Mouse (Mus musculus) kidney, adult 8-10 months (tissue): ENCODE data around the gene Zfp652.
"Not testable (repeated sequence)": the region's sequence is repeated elsewhere in the genome, so short reads cannot be mapped to it uniquely, and the experiment has no call there.

ENCODE experiments used
- DNase-seq, 2 experiments: peaks; one replicate each; pipeline ENCODE4 v3.0.0; 2022

Zfp652 gene

GRCm38 (mm10) chr11:95712085-95712562 is 349 bp upstream of the Zfp652 start:
- DNase-seq: peak; percentile 31 to 49

- DNase-seq: peak; percentile 16 to 18
These were observed 845 bp downstream of the Zfp652 start for GRCm38 (mm10) chr11:95713225-95713810.

GRCm38 (mm10) chr11:95713811-95714241 is 1.4 kb downstream of the Zfp652 start:
- DNase-seq: peak in 1 of 2 experiments; percentile 11

GRCm38 (mm10) chr11:95714411-95714810 is 1.9 kb downstream of the Zfp652 start:
- no peak for DNase-seq

- no peak for DNase-seq
These were observed 3.7 kb downstream of the Zfp652 start for GRCm38 (mm10) chr11:95716136-95716535.

GRCm38 (mm10) chr11:95719356-95719755 is 6.9 kb downstream of the Zfp652 start:
- DNase-seq: no peak

GRCm38 (mm10) chr11:95723287-95723686 is 10.8 kb downstream of the Zfp652 start, which contains the start of gene B130006D01Rik:
Gene B130006D01Rik (plus strand): TSS chr11:95723587.
- no peak for DNase-seq

GRCm38 (mm10) chr11:95724466-95724865 is 12.0 kb downstream of the Zfp652 start:
- DNase-seq: no peak

- no peak for DNase-seq
These were observed 13.7 kb downstream of the Zfp652 start for GRCm38 (mm10) chr11:95726156-95726555.

- no peak for DNase-seq
These were observed 15.5 kb downstream of the Zfp652 start for GRCm38 (mm10) chr11:95727947-95728346.

GRCm38 (mm10) chr11:95728916-95729907 is 16.7 kb downstream of the Zfp652 start:
- DNase-seq: no peak

- DNase-seq: no peak
These were observed 22.0 kb downstream of the Zfp652 start for GRCm38 (mm10) chr11:95734485-95734884.

GRCm38 (mm10) chr11:95737811-95738210 is 25.3 kb downstream of the Zfp652 start:
- no peak for DNase-seq

GRCm38 (mm10) chr11:95744521-95744920 is 32.0 kb downstream of the Zfp652 start:
- no peak for DNase-seq

- DNase-seq: no peak
These were observed 34.3 kb downstream of the Zfp652 start for GRCm38 (mm10) chr11:95746821-95747220.

- DNase-seq: no peak
These were observed 35.9 kb downstream of the Zfp652 start for GRCm38 (mm10) chr11:95748331-95748730.

GRCm38 (mm10) chr11:95749619-95750018 is 37.1 kb downstream of the Zfp652 start:
- no peak for DNase-seq

GRCm38 (mm10) chr11:95750995-95751394 is 38.5 kb downstream of the Zfp652 start:
- DNase-seq: peak; percentile 55 to 82

- not testable (repeated sequence) for DNase-seq
These were observed 42.7 kb downstream of the Zfp652 start for GRCm38 (mm10) chr11:95755137-95755536.

- DNase-seq: no peak
These were observed 48.0 kb downstream of the Zfp652 start for GRCm38 (mm10) chr11:95760521-95760920.

- DNase-seq: no peak
These were observed 50.5 kb downstream of the Zfp652 start for GRCm38 (mm10) chr11:95762996-95763395.

- DNase-seq: no peak
These were observed 52.3 kb downstream of the Zfp652 start for GRCm38 (mm10) chr11:95764806-95765205.

GRCm38 (mm10) chr11:95765334-95765733 is 52.9 kb downstream of the Zfp652 start:
- DNase-seq: no peak

GRCm38 (mm10) chr11:95768244-95768643 is 55.8 kb downstream of the Zfp652 start:
- peak in 1 of 2 experiments; percentile 35 for DNase-seq
